ENCODE assay signal across 14 mouse cellular contexts in the genomic region with DNA sequence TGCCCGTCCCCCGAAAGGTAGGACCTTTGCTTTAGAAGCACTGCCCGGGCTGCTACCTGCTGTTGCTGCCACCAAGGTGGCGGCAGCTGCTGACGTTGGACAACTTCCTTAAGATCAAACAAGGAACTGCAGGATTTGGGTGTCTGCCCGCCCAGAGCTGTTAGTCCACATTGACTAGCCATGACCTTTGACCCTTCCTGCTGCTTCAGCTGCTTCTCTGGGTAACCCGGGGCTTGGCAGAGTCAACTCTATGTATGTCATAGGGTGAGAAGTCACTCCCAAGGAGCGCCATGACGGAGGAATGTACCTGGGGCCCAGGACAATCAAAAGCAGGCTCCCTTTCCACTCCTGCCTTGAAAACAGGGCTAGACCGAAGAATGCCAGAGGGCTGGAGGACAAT.
DNase-seq lines count a peak whose midpoint lies in the region; ATAC-seq and TF ChIP-seq lines count a peak whose summit lies in the region.
"Had no signal": no experiment of that assay in that cellular context is flagged by ENCODE, and none has a peak within 500 bp of the region (broad histone marks: within the 10 kb centered on the region; RNA-seq: fewer than 3 reads in every experiment).

No protein-coding gene starts in this region.

- no peak overlapping the region for H3K27ac ChIP-seq in liver, adult 2 months (replicated peaks; ENCODE audit: insufficient read depth, low read depth, low read length)
- no peak overlapping the region for H3K27ac ChIP-seq in liver, embryonic 12.5 days
- H3K27ac ChIP-seq in intestine, embryonic 15.5 days: no peak overlapping the region
- H3K27ac ChIP-seq in small intestine, adult 2 months (ENCODE audit: insufficient read depth, low read depth, low read length): peak overlapping the region; percentile 74
- no peak overlapping the region for H3K27ac ChIP-seq in thymus, adult 2 months (ENCODE audit: control insufficient read depth, insufficient read depth, low read length)
- H3K27ac ChIP-seq: midbrain, embryonic 15.5 days had no signal

- peak; percentile 14 for DNase-seq in adrenal gland, postnatal 14 days
- no peak for DNase-seq in adrenal gland, adult (ENCODE audit: inconsistent age in 2 of 2, low spot score in 1 of 2)
- DNase-seq in liver, adult 2 months (ENCODE audit: extremely low read depth, low read depth, low spot score): peak; percentile 2
- DNase-seq in heart, adult 11 months: no peak
- no peak for DNase-seq in thymus, adult 2 months
- DNase-seq: cerebellum, adult 8-10 months; gastrocnemius, postnatal 25 days; layer of hippocampus, adult 9-11 months; liver, postnatal 0 days; thymus, postnatal 36 days had no signal

- H3K4me1 ChIP-seq in liver, adult 2 months (ENCODE audit: control insufficient read depth, insufficient read depth, low read length): no peaks in the 10 kb centered on the region
- H3K4me1 ChIP-seq in liver, embryonic 12.5 days: no peaks in the 10 kb centered on the region
- 0 out of 2 replicates have a peak, but pooled peaks cover 8% of the 10 kb centered on the region for H3K4me1 ChIP-seq in intestine, embryonic 15.5 days (replicated peaks)
- peaks cover 14% of the 10 kb centered on the region; the same call in 1 of the 2 replicates for H3K4me1 ChIP-seq in small intestine, adult 2 months (ENCODE audit: control insufficient read depth, insufficient read depth, insufficient read length, low read length)
- H3K4me1 ChIP-seq in thymus, adult 2 months (replicated peaks; ENCODE audit: control insufficient read depth, insufficient read depth, low read length): no peaks in the 10 kb centered on the region
- H3K4me1 ChIP-seq: midbrain, embryonic 15.5 days had no signal

- H3K9ac ChIP-seq in liver, adult 2 months (ENCODE audit: low read depth, low read length): no peak overlapping the region
- no peak overlapping the region for H3K9ac ChIP-seq in liver, embryonic 12.5 days
- H3K9ac ChIP-seq in intestine, embryonic 15.5 days: no peak overlapping the region
- H3K9ac ChIP-seq: liver, postnatal 0 days; midbrain, embryonic 15.5 days had no signal

- 66% methylated on average over 10 of the region's 10 CpGs for WGBS in liver, adult 2 months
- 70% methylated on average over 10 of the region's 10 CpGs for WGBS in liver, embryonic 12.5 days (ENCODE audit: insufficient replicate concordance)
- 58% methylated on average over 10 of the region's 10 CpGs for WGBS in intestine, embryonic 15.5 days
- WGBS in small intestine, adult 2 months: 21% methylated on average over 10 of the region's 10 CpGs
- WGBS in thymus, adult 2 months: 89% methylated on average over 10 of the region's 10 CpGs

- no peaks in the 10 kb centered on the region for H3K9me3 ChIP-seq in liver, embryonic 12.5 days (replicated peaks)
- no peaks in the 10 kb centered on the region for H3K9me3 ChIP-seq in intestine, embryonic 15.5 days
- H3K9me3 ChIP-seq: midbrain, embryonic 15.5 days had no signal

- H3K4me3 ChIP-seq in liver, adult 2 months (ENCODE audit: insufficient read depth, low read depth, low read length): no peak overlapping the region
- H3K4me3 ChIP-seq in liver, embryonic 12.5 days: no peak overlapping the region
- H3K4me3 ChIP-seq in intestine, embryonic 15.5 days (replicated peaks): no peak overlapping the region
- H3K4me3 ChIP-seq in small intestine, adult 2 months (ENCODE audit: low read depth, low read length): peak overlapping the region; percentile 54
- H3K4me3 ChIP-seq in thymus, adult 2 months (ENCODE audit: control insufficient read depth, insufficient read depth, low read length): no peak overlapping the region
- H3K4me3 ChIP-seq: midbrain, embryonic 15.5 days had no signal

- no peak for TF ChIP-seq CTCF in liver, adult 2 months (IDR thresholded peaks at IDR 0.05; ENCODE audit: low read depth, low read length)
- no peak for TF ChIP-seq CTCF in small intestine, adult 2 months (IDR thresholded peaks at IDR 0.05; ENCODE audit: extremely low read depth, insufficient read length, insufficient replicate concordance, low read depth, low read length)
- TF ChIP-seq CTCF in thymus, adult 2 months (IDR thresholded peaks at IDR 0.05; ENCODE audit: borderline replicate concordance, control insufficient read depth, extremely low read depth, insufficient read depth, low read length, poor library complexity): no peak

- no peak for TF ChIP-seq POLR2A in liver, adult 2 months (IDR thresholded peaks at IDR 0.05; ENCODE audit: extremely low read depth, insufficient read depth, low read length)
- TF ChIP-seq POLR2A in small intestine, adult 2 months (IDR thresholded peaks at IDR 0.05; ENCODE audit: low read depth, low read length): no peak; the same call in 1 of the 2 replicates
- TF ChIP-seq POLR2A in thymus, adult 2 months (IDR thresholded peaks at IDR 0.05; ENCODE audit: control insufficient read depth, extremely low read depth, insufficient read depth, low read length, poor library complexity): no peak

- H3K4me2 ChIP-seq in liver, embryonic 12.5 days: no peak overlapping the region
- H3K4me2 ChIP-seq in intestine, embryonic 15.5 days (replicated peaks): no peak overlapping the region; the same call in 1 of the 2 replicates
- H3K4me2 ChIP-seq: midbrain, embryonic 15.5 days had no signal

- no peaks in the 10 kb centered on the region for H3K79me2 ChIP-seq in liver, adult 2 months (ENCODE audit: control insufficient read depth, insufficient read depth, low read length)

- no peak for ATAC-seq in liver, embryonic 12.5 days
- ATAC-seq in intestine, embryonic 15.5 days: peak; percentile 62
- ATAC-seq: liver, postnatal 0 days; midbrain, embryonic 15.5 days had no signal

- H3K36me3 ChIP-seq in liver, adult 2 months (ENCODE audit: control insufficient read depth, insufficient read depth, low read length): no peaks in the 10 kb centered on the region
- no peaks in the 10 kb centered on the region for H3K36me3 ChIP-seq in liver, embryonic 12.5 days
- H3K36me3 ChIP-seq in intestine, embryonic 15.5 days: no peaks in the 10 kb centered on the region
- no peaks in the 10 kb centered on the region for H3K36me3 ChIP-seq in small intestine, adult 2 months (ENCODE audit: control insufficient read depth, insufficient read depth, low read length)
- H3K36me3 ChIP-seq in thymus, adult 2 months (ENCODE audit: control insufficient read depth, insufficient read depth, low read length): no peaks in the 10 kb centered on the region
- H3K36me3 ChIP-seq: midbrain, embryonic 15.5 days had no signal

- no peaks in the 10 kb centered on the region for H3K27me3 ChIP-seq in liver, adult 2 months (ENCODE audit: control insufficient read depth, insufficient read depth, low read length)
- no peaks in the 10 kb centered on the region for H3K27me3 ChIP-seq in liver, embryonic 12.5 days (replicated peaks)
- no peaks in the 10 kb centered on the region for H3K27me3 ChIP-seq in intestine, embryonic 15.5 days (replicated peaks)
- no peaks in the 10 kb centered on the region for H3K27me3 ChIP-seq in small intestine, adult 2 months (ENCODE audit: control insufficient read depth, insufficient read depth, low read length)
- H3K27me3 ChIP-seq in thymus, adult 2 months (ENCODE audit: control insufficient read depth, insufficient read depth, low read length): no peaks in the 10 kb centered on the region
- H3K27me3 ChIP-seq: midbrain, embryonic 15.5 days had no signal

Comparison
In these comparisons a context has a peak if more than half of its experiments do, and no peak if none do; other contexts are left out.
1. DNase-seq: peak in adrenal gland, postnatal 14 days (single experiment) and liver, adult 2 months (single experiment); none in adrenal gland, adult (0 of 2), heart, adult 11 months (single experiment) and thymus, adult 2 months (single experiment).